In the genomic region with DNA sequence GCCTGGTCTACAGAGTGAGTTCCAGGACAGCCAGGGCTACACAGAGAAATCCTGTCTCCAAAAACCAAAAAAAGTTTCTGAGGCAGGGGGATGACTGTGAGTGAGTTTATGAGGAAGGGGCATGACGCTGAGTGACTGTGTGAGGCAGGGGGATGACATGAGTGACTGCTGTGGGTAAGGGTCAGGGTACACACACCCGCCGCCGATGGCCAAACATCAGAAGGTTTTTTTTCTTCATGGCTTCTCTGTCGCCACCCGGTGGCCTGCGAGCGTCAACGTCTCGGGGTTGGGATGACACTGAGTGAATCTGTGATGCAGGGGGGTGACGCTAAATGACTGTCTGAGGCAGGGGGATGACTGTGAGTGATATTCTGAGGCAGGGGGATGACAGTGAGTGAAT, we compare ENCODE assay signal across 8 mouse cellular contexts. TPM values are rescaled to one million over a fixed set of nuclear protein-coding genes. Genes with fewer than 3 reads are reported as not detected.
DNase-seq lines count a peak whose midpoint lies in the region; ATAC-seq lines count a peak whose summit lies in the region.
"Not testable (repeated sequence)": the region's sequence is repeated elsewhere in the genome, so short reads cannot be mapped to it uniquely, and the experiment has no call there.

No protein-coding gene starts in this region.

- under 1% methylated on average over 11 of the region's 11 CpGs for WGBS in intestine, embryonic 14.5 days

- H3K36me3 ChIP-seq in intestine, embryonic 14.5 days (ENCODE audit: control insufficient read depth, insufficient read depth, low read length) = not testable (repeated sequence)

- H3K4me1 ChIP-seq in intestine, embryonic 14.5 days (replicated peaks; ENCODE audit: control insufficient read depth, insufficient read depth, low read length) = not testable (repeated sequence)

- H3K4me2 ChIP-seq in intestine, embryonic 14.5 days (ENCODE audit: low read length) = peak overlapping the region; percentile 51

- peak; percentile 41 for ATAC-seq in intestine, embryonic 14.5 days (replicated peaks; ENCODE audit: low FRiP score, low TSS enrichment, low read depth)
- peak; percentile 37 for ATAC-seq in megakaryocyte progenitor cell, adult 5-6 weeks (replicated peaks; ENCODE audit: poor library complexity)

- H3K27me3 ChIP-seq in intestine, embryonic 14.5 days (replicated peaks; ENCODE audit: control insufficient read depth, insufficient read depth, low read length) = not testable (repeated sequence)

- intact Hi-C loops in gastrocnemius, postnatal 36 days (cut with DNase I); left cerebral cortex, postnatal 25 days (cut with DNase I): not testable (repeated sequence)

- peak overlapping the region; percentile 40 for H3K4me3 ChIP-seq in intestine, embryonic 14.5 days (ENCODE audit: low read depth, low read length)

- H3K27ac ChIP-seq in intestine, embryonic 14.5 days (ENCODE audit: low read depth) = peak overlapping the region; percentile 90; the same call in 1 of the 2 replicates

- not testable (repeated sequence) for H3K9me3 ChIP-seq in intestine, embryonic 14.5 days (ENCODE audit: control insufficient read depth, low read length)

- H3K9ac ChIP-seq in intestine, embryonic 14.5 days (ENCODE audit: low read length) = not testable (repeated sequence)

- DNase-seq in adrenal gland, postnatal 10 days = peak; percentile 85
- peak; percentile 79 for DNase-seq in embryo, embryonic 9.5 days (ENCODE audit: extremely low spot score)
- peak; percentile 36 to 45 for DNase-seq in gastrocnemius, postnatal 36 days
- DNase-seq in intestine, embryonic 14.5 days (ENCODE audit: low spot score) = peak; percentile 85
- peak; percentile 72 to 78 for DNase-seq in left cerebral cortex, postnatal 25 days (ENCODE audit: low spot score in 2 of 2)
- peak; percentile 79 for DNase-seq in right cerebral cortex, adult 2 months (ENCODE audit: low spot score in 2 of 2)
- peak; percentile 78 for DNase-seq in urinary bladder, postnatal 14 days (ENCODE audit: low spot score)

RNA-seq across cellular contexts. Expression of gene Ccr1, which starts 44.5 kb away (rescaled TPM):
- total RNA-seq in adrenal gland, postnatal 10 days (2021) = 1 to 10 TPM; 1.6 to 1.8 TPM
- total RNA-seq in gastrocnemius, postnatal 36 days (2021) = under 1 TPM; 0.13 to 0.25 TPM
- polyA plus RNA-seq in intestine, embryonic 14.5 days (2014; fragmentation: Nextera tagmentation; extraction: Ambion mirVana) = 3.0 and 3.8 TPM in 2 replicates
- total RNA-seq in left cerebral cortex, postnatal 25 days (2021) = 1 to 10 TPM in 1 of 2 experiments, under 1 TPM in 1; 0.57 to 1.1 TPM
- 4.5 and 5.1 TPM in 2 replicates for total RNA-seq in megakaryocyte progenitor cell, adult 5-6 weeks (2015)
- 3.1 and 3.6 TPM in 2 replicates for total RNA-seq in megakaryocyte progenitor cell, adult 5-6 weeks (2017)

RNA-seq across cellular contexts. Expression of gene Ccr1l1, which starts 54.2 kb away (rescaled TPM):
- total RNA-seq in adrenal gland, postnatal 10 days (2021) = not detected
- total RNA-seq in gastrocnemius, postnatal 36 days (2021) = not detected
- not detected in 2 replicates for polyA plus RNA-seq in intestine, embryonic 14.5 days (2014; fragmentation: Nextera tagmentation; extraction: Ambion mirVana)
- total RNA-seq in left cerebral cortex, postnatal 25 days (2021) = not detected
- total RNA-seq in megakaryocyte progenitor cell, adult 5-6 weeks (2015) = 0.24 TPM in 1 of 2 replicates, not detected in the other
- total RNA-seq in megakaryocyte progenitor cell, adult 5-6 weeks (2017) = not detected in 2 replicates

Comparison
In these comparisons a context has a peak if more than half of its experiments do, and no peak if none do; other contexts are left out.
1. Peak in every context shown above with its lines: DNase-seq, ATAC-seq, H3K4me3 ChIP-seq and H3K27ac ChIP-seq.